Mouse (Mus musculus) thymus, adult 2 months (tissue): Measurements from ENCODE around the gene Slc22a7. TPM values are rescaled to one million over a fixed set of nuclear protein-coding genes. Genes with fewer than 3 reads are reported as not detected.

ENCODE experiments used
- DNase-seq: peaks from one replicate; pipeline ENCODE4 v3.0.0; 2021
- H3K27ac ChIP-seq: fragments of 200-500 bp; 2 replicates; pipeline ENCODE4 v1.5.1; 2012; ENCODE audit warnings: low read length, control low read depth; ENCODE audit not compliant: control insufficient read depth, insufficient read depth
- H3K27me3 ChIP-seq: fragments of 200-500 bp; 2 replicates; pipeline ENCODE4 v1.6.1; 2012; ENCODE audit warnings: mild to moderate bottlenecking, low read length, moderate library complexity, mixed read lengths; ENCODE audit not compliant: control insufficient read depth, insufficient read depth
- H3K36me3 ChIP-seq: fragments of 200-500 bp; 2 replicates; pipeline ENCODE4 v1.6.1; 2012; ENCODE audit warnings: mild to moderate bottlenecking, low read length, moderate library complexity; ENCODE audit not compliant: control insufficient read depth, insufficient read depth
- H3K4me1 ChIP-seq: fragments of 200-500 bp; replicated peaks from 2 replicates; pipeline ENCODE4 v1.6.1; 2012; ENCODE audit warnings: low read length; ENCODE audit not compliant: control insufficient read depth, insufficient read depth
- H3K4me3 ChIP-seq: fragments of 200-500 bp; 2 replicates; pipeline ENCODE4 v1.5.1; 2012; ENCODE audit warnings: mild to moderate bottlenecking, low read length, control low read depth, moderate library complexity; ENCODE audit not compliant: control insufficient read depth, insufficient read depth
- CTCF ChIP-seq: fragments of 200-500 bp; IDR thresholded peaks from 2 replicates; pipeline ENCODE4 v1.5.1; 2012; ENCODE audit warnings: mild to moderate bottlenecking, control low read depth, low read length, moderate library complexity, borderline replicate concordance; ENCODE audit not compliant: control insufficient read depth, poor library complexity, insufficient read depth; ENCODE audit errors: extremely low read depth
- POLR2A ChIP-seq: fragments of 200-500 bp; IDR thresholded peaks from 2 replicates; pipeline ENCODE4 v1.6.1; 2012; ENCODE audit warnings: mild to moderate bottlenecking, low read length, control low read depth, moderate library complexity; ENCODE audit not compliant: control insufficient read depth, poor library complexity, insufficient read depth; ENCODE audit errors: extremely low read depth
- WGBS: fragments of 180-500 bp; shearing (Covaris S2); methylation state at CpG from one replicate; pipeline ENCODE4 v1.1.7; 2018; 5-methylcytosine and 5-hydroxymethylcytosine counted together
- polyA plus RNA-seq: library from polyadenylated mRNA; depleted of rRNA; stranded (reverse); fragments of >200 nt; gene quantifications from 2 replicates; pipeline ENCODE4 v1.2.3, GENCODE M21; 2012

Slc22a7 gene
- polyA plus RNA-seq, 1 experiment: 3.3 TPM

DNA sequence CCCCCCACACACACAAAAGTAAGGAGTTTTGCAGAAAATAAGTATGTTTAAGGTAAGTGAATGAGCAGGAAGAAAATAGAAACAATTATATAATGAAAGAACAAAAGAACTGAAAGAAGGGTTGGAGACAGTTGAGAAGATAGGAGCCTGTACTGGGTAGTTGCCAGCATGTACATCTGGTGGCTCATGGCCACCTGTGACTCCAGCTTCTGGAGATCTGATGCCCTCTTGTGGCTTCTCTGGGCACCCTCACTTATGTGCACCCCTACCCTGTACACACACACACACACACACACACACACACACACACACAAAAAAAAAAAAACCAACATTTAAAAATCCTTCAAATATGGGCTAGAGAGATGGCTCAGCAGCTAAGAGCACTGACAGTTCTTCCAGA is 18.5 kb downstream of the Slc22a7 start:
- Histone ChIP-seq H3K27me3 (no peaks in the 10 kb centered on the region), H3K36me3 (no peaks in the 10 kb centered on the region), H3K27ac (no peak overlapping the region), H3K4me3 (no peak overlapping the region), H3K4me1 (no peaks in the 10 kb centered on the region)
- no peak for DNase-seq
- TF ChIP-seq POLR2A (no peak), CTCF (no peak)

- 79% methylated on average over 5 of the region's 5 CpGs for WGBS
- DNase-seq: no peak
- Histone ChIP-seq H3K4me1 (no peaks in the 10 kb centered on the region), H3K27me3 (no peaks in the 10 kb centered on the region), H3K4me3 (no peak overlapping the region), H3K36me3 (no peaks in the 10 kb centered on the region), H3K27ac (no peak overlapping the region)
- no peak for TF ChIP-seq POLR2A
- TF ChIP-seq CTCF: no peak
These were observed 19.6 kb downstream of the Slc22a7 start for GRCm38 (mm10) chr17:46418628-46419027.

GRCm38 (mm10) chr17:46408478-46408877 is 29.8 kb downstream of the Slc22a7 start:
- Histone ChIP-seq H3K27ac (no peak overlapping the region), H3K27me3 (no peaks in the 10 kb centered on the region), H3K4me1 (no peaks in the 10 kb centered on the region), H3K4me3 (no peak overlapping the region), H3K36me3 (peaks cover 12% of the 10 kb centered on the region; the same call in 1 of the 2 replicates)
- TF ChIP-seq POLR2A (no peak), CTCF (no peak)
- no peak for DNase-seq
- WGBS: 31% methylated on average over 3 of the region's 3 CpGs

- 97% methylated on average over 1 of the region's 1 CpGs for WGBS
- no peak for TF ChIP-seq CTCF
- TF ChIP-seq POLR2A: no peak
These were observed 43.6 kb downstream of the Slc22a7 start for GRCm38 (mm10) chr17:46394631-46395030.

GRCm38 (mm10) chr17:46393012-46393411 is 45.2 kb downstream of the Slc22a7 start:
- no peak overlapping the region for H3K27ac ChIP-seq
- TF ChIP-seq POLR2A: no peak
- TF ChIP-seq CTCF: no peak
- no peaks in the 10 kb centered on the region for H3K27me3 ChIP-seq
- DNase-seq: peak; percentile 40
- peaks cover 12% of the 10 kb centered on the region; the same call in 1 of the 2 replicates for H3K36me3 ChIP-seq
- H3K4me1 ChIP-seq: no peaks in the 10 kb centered on the region
- 57% methylated on average over 2 of the region's 2 CpGs for WGBS
- H3K4me3 ChIP-seq: no peak overlapping the region

More at GRCm38 (mm10) chr17:46394631-46395030, 43.6 kb downstream of the Slc22a7 start:
- Histone ChIP-seq H3K4me3 (no peak overlapping the region), H3K27ac (no peak overlapping the region), H3K27me3 (no peaks in the 10 kb centered on the region), H3K4me1 (no peaks in the 10 kb centered on the region), H3K36me3 (peaks cover 12% of the 10 kb centered on the region; the same call in 1 of the 2 replicates)
- no peak for DNase-seq

- no peaks in the 10 kb centered on the region for H3K36me3 ChIP-seq
- no peak overlapping the region for H3K27ac ChIP-seq
- H3K4me3 ChIP-seq: no peak overlapping the region
- peaks cover 14% of the 10 kb centered on the region for H3K27me3 ChIP-seq
- DNase-seq: no peak
- TF ChIP-seq POLR2A (no peak), CTCF (no peak)
- 15% methylated on average over 3 of the region's 3 CpGs for WGBS
- H3K4me1 ChIP-seq: peaks cover 7% of the 10 kb centered on the region
These were observed 50.1 kb downstream of the Slc22a7 start for GRCm38 (mm10) chr17:46388200-46388599.

- Histone ChIP-seq H3K4me3 (peak overlapping the region; percentile 77), H3K4me1 (peaks cover 7% of the 10 kb centered on the region), H3K27ac (no peak overlapping the region), H3K27me3 (peaks cover 14% of the 10 kb centered on the region), H3K36me3 (no peaks in the 10 kb centered on the region)
- 4% methylated on average over 66 of the region's 70 CpGs for WGBS
- TF ChIP-seq POLR2A (no peak), CTCF (no peak)
- peak; percentile 35 for DNase-seq
These were observed 54.0 kb downstream of the Slc22a7 start for GRCm38 (mm10) chr17:46384061-46384801.
